Mouse (Mus musculus) kidney, embryonic 16.5 days (tissue): ENCODE data around the gene Plce1. TPM values are rescaled to one million over a fixed set of nuclear protein-coding genes. Genes with fewer than 3 reads are reported as not detected.

Experiments used
- ATAC-seq: fragments of 200-750 bp; cut with Nextera tagmentation; 2 replicates; pipeline ENCODE4 v1.8.0; 2017; ENCODE audit warnings: moderate TSS enrichment; ENCODE audit not compliant: low FRiP score, low TSS enrichment
- H3K27ac ChIP-seq: fragments of 300-500 bp; sonication (generic); 2 replicates; pipeline ENCODE4 v1.5.1; 2014; ENCODE audit warnings: low read length
- H3K27me3 ChIP-seq: fragments of 300-500 bp; sonication (generic); 2 replicates; pipeline ENCODE4 v1.6.1; 2014; ENCODE audit warnings: low read length, control low read depth, mixed read lengths; ENCODE audit not compliant: insufficient read depth
- H3K36me3 ChIP-seq: fragments of 300-500 bp; sonication (generic); 2 replicates; pipeline ENCODE4 v1.6.1; 2014; ENCODE audit warnings: low read length, control low read depth, mixed read lengths; ENCODE audit not compliant: insufficient read depth
- H3K4me1 ChIP-seq: fragments of 300-500 bp; sonication (generic); 2 replicates; pipeline ENCODE4 v1.6.1; 2014; ENCODE audit warnings: low read length, control low read depth, mixed read lengths; ENCODE audit not compliant: insufficient read depth
- H3K4me2 ChIP-seq: fragments of 300-500 bp; sonication (generic); replicated peaks from 2 replicates; pipeline ENCODE4 v1.6.1; 2014; ENCODE audit warnings: low read depth, low read length
- H3K4me3 ChIP-seq: fragments of 300-500 bp; sonication (generic); 2 replicates; pipeline ENCODE4 v1.5.1; 2014; ENCODE audit warnings: mild to moderate bottlenecking, low read length
- H3K9ac ChIP-seq: fragments of 300-500 bp; sonication (generic); replicated peaks from 2 replicates; pipeline ENCODE4 v1.6.1; 2014; ENCODE audit warnings: low read length
- H3K9me3 ChIP-seq: fragments of 300-500 bp; sonication (generic); 2 replicates; pipeline ENCODE4 v1.6.1; 2016; ENCODE audit warnings: low read length, control low read depth
- WGBS: fragments of 180-500 bp; shearing (Covaris S2); extraction: QIAGEN DNeasy Blood & Tissue Kit; methylation state at CpG from one replicate; pipeline ENCODE4 v1.1.7; 2014; 5-methylcytosine and 5-hydroxymethylcytosine counted together
- polyA plus RNA-seq: library from polyadenylated mRNA; unstranded; fragments of >200 nt; fragmentation: Nextera tagmentation; extraction: Ambion mirVana; gene quantifications from 2 replicates; pipeline ENCODE4 v1.2.1, GENCODE M21; 2015

Plce1 gene
- polyA plus RNA-seq, 1 experiment from 2014 or later = 3.0 TPM

DNA sequence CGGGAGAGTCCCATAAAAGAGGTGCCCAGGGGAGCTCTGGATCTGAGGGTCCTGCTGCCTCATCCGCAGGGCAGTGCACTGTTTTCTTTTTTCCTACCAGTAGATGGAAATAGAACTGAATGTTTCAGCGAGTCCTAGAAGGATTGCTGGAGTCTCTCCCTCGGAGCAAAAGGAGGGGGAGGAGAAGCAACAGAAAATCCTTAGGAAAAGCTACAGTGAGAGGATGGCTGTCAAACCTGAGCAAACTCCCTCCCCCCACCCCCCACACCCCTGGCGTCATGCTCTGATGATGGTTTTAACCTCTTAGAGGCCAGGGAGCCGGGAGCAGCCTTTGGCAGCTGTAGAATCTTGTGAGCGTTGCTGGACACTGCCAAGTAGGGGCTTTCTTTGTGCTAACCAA, 85.8 kb downstream of the Plce1 start:
- 14% methylated on average over 7 of the region's 7 CpGs for WGBS
- Histone ChIP-seq H3K27ac (no peak overlapping the region), H3K9ac (no peak overlapping the region), H3K27me3 (no peaks in the 10 kb centered on the region), H3K4me2 (0 out of 2 replicates have a peak overlapping the region, but pooled peaks have one; percentile 29), H3K36me3 (no peaks in the 10 kb centered on the region), H3K9me3 (no peaks in the 10 kb centered on the region), H3K4me3 (no peak overlapping the region), H3K4me1 (0 out of 2 replicates have a peak, but pooled peaks cover 10% of the 10 kb centered on the region)
- peak; percentile 65 for ATAC-seq

DNA sequence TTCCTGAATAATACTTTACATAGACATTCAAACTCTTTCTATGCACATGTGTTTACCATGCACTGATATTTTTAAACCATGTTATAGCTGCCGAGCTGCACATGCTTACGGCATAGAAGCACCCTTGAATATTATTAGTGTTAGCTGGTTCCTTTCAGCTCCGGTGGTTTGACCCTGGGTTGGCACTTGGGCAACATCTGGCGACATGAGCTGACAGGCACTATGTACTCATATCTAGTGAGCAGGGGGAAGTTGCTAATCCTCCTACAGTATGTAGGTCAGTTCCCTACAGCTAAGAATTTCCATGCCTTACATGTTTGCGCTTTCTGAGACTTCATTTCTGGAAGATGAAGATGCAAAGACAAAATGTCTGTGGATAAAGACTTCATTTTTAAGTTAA, 86.4 kb downstream of the Plce1 start:
- 68% methylated on average over 5 of the region's 5 CpGs for WGBS
- Histone ChIP-seq H3K9me3 (no peaks in the 10 kb centered on the region), H3K4me2 (no peak overlapping the region), H3K27ac (no peak overlapping the region), H3K4me3 (no peak overlapping the region), H3K36me3 (no peaks in the 10 kb centered on the region), H3K27me3 (no peaks in the 10 kb centered on the region), H3K4me1 (0 out of 2 replicates have a peak, but pooled peaks cover 10% of the 10 kb centered on the region), H3K9ac (no peak overlapping the region)
- no peak for ATAC-seq

DNA sequence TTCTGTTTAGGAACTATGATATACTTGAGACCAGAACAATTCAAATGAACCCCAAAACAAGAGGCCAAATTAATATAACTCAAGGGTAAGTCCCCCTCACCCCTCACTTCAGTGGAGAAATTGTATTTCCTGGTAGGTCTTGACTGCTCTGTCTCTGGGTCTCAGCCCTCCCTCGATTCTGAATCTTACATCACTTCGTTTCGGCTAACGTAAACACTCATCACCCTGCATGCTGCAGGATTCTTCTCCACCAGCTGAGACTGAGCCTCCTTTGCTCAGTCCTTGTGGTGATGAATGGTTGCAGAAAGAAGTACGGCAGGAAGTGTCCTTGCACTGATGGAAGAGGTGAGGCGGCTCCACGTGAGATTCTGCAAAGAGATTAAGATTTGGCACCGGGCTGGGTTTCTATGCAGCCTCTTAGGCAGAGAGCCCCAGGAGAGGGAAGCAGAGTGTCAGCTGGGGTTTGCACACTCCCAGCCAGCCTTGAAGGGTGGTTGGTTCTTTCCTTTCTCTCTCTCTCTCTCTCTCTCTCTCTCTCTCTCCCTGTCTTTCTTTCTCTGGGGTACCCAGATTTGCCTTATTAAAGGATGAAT, 97.7 kb downstream of the Plce1 start:
- 34% methylated on average over 8 of the region's 8 CpGs for WGBS
- no peak overlapping the region for H3K27ac ChIP-seq

DNA sequence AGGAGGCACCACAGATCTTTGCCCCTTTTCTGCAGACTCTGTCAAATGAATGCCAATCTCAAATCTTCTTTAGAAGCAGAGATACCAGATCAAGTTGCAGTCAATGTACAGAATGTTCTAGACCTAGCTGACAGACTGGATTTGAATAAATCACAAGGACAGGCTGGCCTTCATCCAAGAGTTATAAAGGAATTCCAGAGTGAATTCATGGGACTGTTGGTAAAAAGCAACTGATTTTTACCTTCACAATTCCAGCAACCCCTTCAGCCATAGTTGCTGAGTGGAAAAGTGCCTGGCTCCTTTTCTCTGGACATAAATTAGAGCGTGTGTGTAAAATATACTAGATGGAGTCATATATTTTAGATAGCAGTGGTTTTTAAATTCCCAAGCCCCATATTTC, 102.0 kb downstream of the Plce1 start:
- Histone ChIP-seq H3K27ac (no peak overlapping the region), H3K27me3 (no peaks in the 10 kb centered on the region), H3K9ac (no peak overlapping the region), H3K36me3 (no peaks in the 10 kb centered on the region), H3K4me1 (peaks cover 10% of the 10 kb centered on the region; the same call in 1 of the 2 replicates), H3K9me3 (no peaks in the 10 kb centered on the region), H3K4me2 (no peak overlapping the region), H3K4me3 (no peak overlapping the region)
- WGBS = 82% methylated on average over 1 of the region's 1 CpGs
- ATAC-seq = no peak

More for the DNA sequence above, 97.7 kb downstream of the Plce1 start:
- no peak overlapping the region for H3K4me2 ChIP-seq
- no peak for ATAC-seq
- H3K36me3 ChIP-seq = no peaks in the 10 kb centered on the region
- H3K9ac ChIP-seq = no peak overlapping the region
- H3K4me3 ChIP-seq = no peak overlapping the region
- H3K4me1 ChIP-seq = no peaks in the 10 kb centered on the region
- no peaks in the 10 kb centered on the region for H3K9me3 ChIP-seq
- no peaks in the 10 kb centered on the region for H3K27me3 ChIP-seq

- peak overlapping the region; percentile 28; the same call in 1 of the 2 replicates for H3K27ac ChIP-seq
- H3K4me1 ChIP-seq = peaks cover 20% of the 10 kb centered on the region; the same call in 1 of the 2 replicates
- no peaks in the 10 kb centered on the region for H3K27me3 ChIP-seq
- peak; percentile 35; the same call in 1 of the 2 replicates for ATAC-seq
- no peak overlapping the region for H3K9ac ChIP-seq
- WGBS = 32% methylated on average over 5 of the region's 5 CpGs
- no peaks in the 10 kb centered on the region for H3K9me3 ChIP-seq
- no peak overlapping the region for H3K4me3 ChIP-seq
- H3K36me3 ChIP-seq = no peaks in the 10 kb centered on the region
- no peak overlapping the region for H3K4me2 ChIP-seq
These were observed 106.7 kb downstream of the Plce1 start for GRCm38 (mm10) chr19:38587559-38587958.

DNA sequence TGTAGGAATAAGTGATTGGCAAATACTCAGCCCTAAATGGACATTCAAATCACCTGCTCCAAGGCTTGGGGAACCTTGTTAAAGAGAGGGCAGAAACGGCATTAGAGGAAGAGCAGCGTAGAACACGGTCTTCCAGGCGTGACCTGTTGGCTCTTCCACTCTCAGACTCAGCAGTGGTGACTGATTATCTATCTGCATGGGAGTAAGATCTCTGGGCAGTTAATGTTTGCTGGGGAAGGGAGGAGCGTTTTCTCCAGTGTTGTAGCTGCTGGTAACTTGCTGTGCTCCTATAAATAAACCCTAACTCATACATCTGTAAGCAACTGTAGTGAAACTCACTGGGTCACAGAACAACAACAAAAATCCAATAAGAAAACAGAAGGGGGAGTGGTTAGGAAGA, 108.6 kb downstream of the Plce1 start:
- ATAC-seq = peak; percentile 78; the same call in 1 of the 2 replicates
- H3K9me3 ChIP-seq = no peaks in the 10 kb centered on the region
- no peak overlapping the region for H3K27ac ChIP-seq
- H3K36me3 ChIP-seq = no peaks in the 10 kb centered on the region
- peaks cover 20% of the 10 kb centered on the region; the same call in 1 of the 2 replicates for H3K4me1 ChIP-seq
- no peak overlapping the region for H3K4me3 ChIP-seq
- H3K9ac ChIP-seq = no peak overlapping the region
- 55% methylated on average over 5 of the region's 5 CpGs for WGBS
- no peaks in the 10 kb centered on the region for H3K27me3 ChIP-seq
- no peak overlapping the region for H3K4me2 ChIP-seq

GRCm38 (mm10) chr19:38589941-38590340, 109.0 kb downstream of the Plce1 start:
- Histone ChIP-seq H3K27ac (no peak overlapping the region), H3K4me3 (no peak overlapping the region), H3K36me3 (no peaks in the 10 kb centered on the region), H3K9me3 (no peaks in the 10 kb centered on the region), H3K27me3 (no peaks in the 10 kb centered on the region), H3K4me1 (peaks cover 20% of the 10 kb centered on the region; the same call in 1 of the 2 replicates), H3K4me2 (no peak overlapping the region), H3K9ac (no peak overlapping the region)
- WGBS = 83% methylated on average over 8 of the region's 8 CpGs
- no peak for ATAC-seq

- Histone ChIP-seq H3K4me1 (peaks cover 11% of the 10 kb centered on the region; the same call in 1 of the 2 replicates), H3K36me3 (no peaks in the 10 kb centered on the region), H3K9ac (no peak overlapping the region), H3K27me3 (no peaks in the 10 kb centered on the region), H3K27ac (no peak overlapping the region), H3K4me2 (no peak overlapping the region), H3K4me3 (no peak overlapping the region), H3K9me3 (no peaks in the 10 kb centered on the region)
- no peak for ATAC-seq
- WGBS = 86% methylated on average over 7 of the region's 7 CpGs
These were observed 111.8 kb downstream of the Plce1 start for GRCm38 (mm10) chr19:38592566-38593224.

GRCm38 (mm10) chr19:38593225-38593897, 112.5 kb downstream of the Plce1 start:
- H3K27ac ChIP-seq = no peak overlapping the region
- no peak for ATAC-seq

More at GRCm38 (mm10) chr19:38593225-38593897, 112.5 kb downstream of the Plce1 start:
- no peaks in the 10 kb centered on the region for H3K27me3 ChIP-seq
- 0 out of 2 replicates have a peak, but pooled peaks cover 8% of the 10 kb centered on the region for H3K4me1 ChIP-seq
- no peaks in the 10 kb centered on the region for H3K9me3 ChIP-seq
- no peak overlapping the region for H3K9ac ChIP-seq
- WGBS = 76% methylated on average over 12 of the region's 12 CpGs
- no peak overlapping the region for H3K4me2 ChIP-seq
- H3K4me3 ChIP-seq = no peak overlapping the region
- no peaks in the 10 kb centered on the region for H3K36me3 ChIP-seq
